Mouse (Mus musculus) hematopoietic stem cell, adult 5-6 weeks (primary cell): ENCODE measurements at regions not wholly inside any gene's neighbourhood (a gene's known extent, or its start where the extent isn't known, plus 50 kb on each side); places are given as distances from the start of the nearest gene placed in this dataset.
"Not testable (repeated sequence)": the region's sequence is repeated elsewhere in the genome, so short reads cannot be mapped to it uniquely, and the experiment has no call there.

ENCODE experiments used
- ATAC-seq, 2 experiments: fragments of 125-278 bp in 1 of 2; replicated peaks in 1 of 2; 2 replicates each; pipeline ENCODE4 v1.8.0; 2016 to 2017; ENCODE audit warnings: inconsistent platforms in 2 of 2, mild to moderate bottlenecking in 2 of 2, moderate number of reproducible peaks in 2 of 2, low read depth in 1 of 2, moderate TSS enrichment in 1 of 2; ENCODE audit not compliant: low FRiP score in 2 of 2, poor library complexity in 2 of 2, severe bottlenecking in 2 of 2, insufficient read depth in 1 of 2, low TSS enrichment in 1 of 2

GRCm38 (mm10) chr13:4712698-4713097 is 103.7 kb upstream of the Akr1e1 start:
- ATAC-seq = no peak

GRCm38 (mm10) chr13:4699591-4699990 is 90.6 kb upstream of the Akr1e1 start:
- not testable (repeated sequence) for ATAC-seq

GRCm38 (mm10) chr13:4666375-4667140 is 57.6 kb upstream of the Akr1e1 start:
- peak; percentile 43 to 54; a peak in 2 of 4 replicates for ATAC-seq

- ATAC-seq = no peak
These were observed 54.4 kb upstream of the Akr1e1 start for GRCm38 (mm10) chr13:4663390-4663789.

GRCm38 (mm10) chr13:4662336-4663101 is 53.5 kb upstream of the Akr1e1 start:
- ATAC-seq = peak; percentile 87 to 90
